Mouse (Mus musculus): ENCODE results near the gene Mtor. TPM values are rescaled to one million over a fixed set of nuclear protein-coding genes. Genes with fewer than 3 reads are reported as not detected.

The Mtor gene
- polyA plus RNA-seq, 2 experiments, result 18.0 to 18.5 TPM

DNA sequence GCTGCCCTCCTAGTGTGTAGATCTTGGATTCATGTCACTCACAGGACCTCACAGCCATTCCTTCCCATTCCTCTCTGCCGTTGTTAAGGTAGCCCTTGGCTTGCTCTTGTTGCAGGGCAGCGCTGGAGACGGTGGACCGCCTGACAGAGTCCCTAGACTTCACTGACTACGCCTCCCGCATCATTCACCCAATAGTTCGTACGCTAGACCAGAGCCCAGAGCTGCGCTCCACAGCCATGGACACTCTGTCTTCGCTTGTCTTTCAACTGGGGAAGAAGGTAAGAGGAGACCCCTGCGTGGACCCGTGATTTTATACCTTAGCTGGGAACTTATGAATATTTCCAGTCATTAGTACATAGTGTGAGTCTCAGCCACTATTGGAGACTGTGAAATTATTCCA is 36.1 kb downstream of the Mtor start:
- Histone ChIP-seq H3K4me3 (replicated peaks; ENCODE audit: low read length) (no peak overlapping the region), H3K9ac (ENCODE audit: low read depth, low read length, severe bottlenecking) (no peak overlapping the region), H3K27ac (replicated peaks; ENCODE audit: low read depth, low read length) (no peak overlapping the region), H3K27me3 (ENCODE audit: control insufficient read depth, insufficient read depth, low read length) (no peaks in the 10 kb centered on the region), H3K4me2 (replicated peaks; ENCODE audit: low read depth, low read length, severe bottlenecking) (no peak overlapping the region), H3K36me3 (ENCODE audit: control insufficient read depth, insufficient read depth, low read length) (peaks cover 90% of the 10 kb centered on the region), H3K9me3 (ENCODE audit: control insufficient read depth, low read length) (no peaks in the 10 kb centered on the region), H3K4me1 (ENCODE audit: control insufficient read depth, insufficient read depth, low read length) (no peaks in the 10 kb centered on the region)
- ATAC-seq (ENCODE audit: low FRiP score, low read depth) (no peak), DNase-seq (ENCODE audit: low spot score) (no peak)
- WGBS, result 98% methylated on average over 12 of the region's 12 CpGs
- TF ChIP-seq POLR2A (IDR thresholded peaks at IDR 0.05; ENCODE audit: borderline replicate concordance, extremely low read depth, insufficient read depth, insufficient read length), result no peak

DNA sequence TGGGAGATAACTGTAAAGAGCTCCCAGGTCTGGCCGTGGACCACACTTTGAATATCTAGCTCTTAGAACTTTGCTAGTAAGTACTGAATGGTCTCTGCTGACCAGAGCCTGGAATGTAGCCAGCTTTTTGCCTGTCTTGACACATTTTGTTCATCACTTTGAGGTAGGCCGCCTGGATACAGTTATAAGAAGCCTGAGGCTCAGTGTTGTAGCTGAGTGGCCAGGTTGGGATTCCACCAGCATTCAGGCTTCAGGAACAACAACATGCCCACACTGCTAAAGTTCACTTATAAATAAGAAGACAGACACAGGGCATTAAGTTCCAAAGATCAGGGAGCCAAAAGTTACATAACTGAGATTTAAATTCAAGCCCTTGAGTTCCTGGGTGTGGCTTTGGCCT is 39.4 kb downstream of the Mtor start:
- TF ChIP-seq POLR2A (IDR thresholded peaks at IDR 0.05; ENCODE audit: borderline replicate concordance, extremely low read depth, insufficient read depth, insufficient read length), result no peak
- H3K36me3 ChIP-seq (ENCODE audit: control insufficient read depth, insufficient read depth, low read length), result peaks cover 96% of the 10 kb centered on the region
- DNase-seq (ENCODE audit: low spot score), result no peak

DNA sequence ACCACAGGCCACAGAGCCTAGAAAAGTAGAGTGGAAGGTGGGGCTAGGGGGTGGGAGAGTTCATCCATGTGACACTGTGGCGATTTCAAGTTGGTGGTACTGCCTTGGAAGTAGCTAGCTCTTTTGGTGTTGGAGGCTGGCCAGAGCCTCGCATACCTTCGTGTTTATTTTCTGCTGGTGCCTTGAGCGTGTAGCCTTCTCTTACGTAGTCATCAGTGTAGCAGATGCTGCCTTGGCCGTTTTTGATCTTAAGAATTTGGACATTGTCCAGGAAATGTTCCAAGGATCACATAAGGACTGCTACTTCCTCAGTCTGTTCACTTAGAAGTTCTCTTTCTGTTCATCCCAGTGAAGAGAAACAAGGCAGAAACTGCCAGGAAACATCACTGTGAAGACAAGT is 42.1 kb downstream of the Mtor start:
- DNase-seq (ENCODE audit: low spot score), result peak; percentile 36
- Histone ChIP-seq H3K4me2 (replicated peaks; ENCODE audit: low read depth, low read length, severe bottlenecking) (no peak overlapping the region), H3K4me1 (ENCODE audit: control insufficient read depth, insufficient read depth, low read length) (no peaks in the 10 kb centered on the region), H3K4me3 (replicated peaks; ENCODE audit: low read length) (no peak overlapping the region), H3K9ac (ENCODE audit: low read depth, low read length, severe bottlenecking) (no peak overlapping the region), H3K27me3 (ENCODE audit: control insufficient read depth, insufficient read depth, low read length) (no peaks in the 10 kb centered on the region), H3K36me3 (ENCODE audit: control insufficient read depth, insufficient read depth, low read length) (peaks cover 80% of the 10 kb centered on the region), H3K9me3 (ENCODE audit: control insufficient read depth, low read length) (no peaks in the 10 kb centered on the region), H3K27ac (replicated peaks; ENCODE audit: low read depth, low read length) (0 out of 2 replicates have a peak overlapping the region, but pooled peaks have one; percentile 39)
- WGBS, result 68% methylated on average over 6 of the region's 6 CpGs
- ATAC-seq (ENCODE audit: low FRiP score, low read depth), result no peak
- no peak for TF ChIP-seq POLR2A (IDR thresholded peaks at IDR 0.05; ENCODE audit: borderline replicate concordance, extremely low read depth, insufficient read depth, insufficient read length)

More for the DNA sequence above, 39.4 kb downstream of the Mtor start:
- 59% methylated on average over 2 of the region's 2 CpGs for WGBS
- Histone ChIP-seq H3K27me3 (ENCODE audit: control insufficient read depth, insufficient read depth, low read length) (no peaks in the 10 kb centered on the region), H3K9me3 (ENCODE audit: control insufficient read depth, low read length) (no peaks in the 10 kb centered on the region), H3K27ac (replicated peaks; ENCODE audit: low read depth, low read length) (no peak overlapping the region), H3K4me3 (replicated peaks; ENCODE audit: low read length) (no peak overlapping the region), H3K9ac (ENCODE audit: low read depth, low read length, severe bottlenecking) (no peak overlapping the region), H3K4me2 (replicated peaks; ENCODE audit: low read depth, low read length, severe bottlenecking) (no peak overlapping the region), H3K4me1 (ENCODE audit: control insufficient read depth, insufficient read depth, low read length) (no peaks in the 10 kb centered on the region)
- no peak for ATAC-seq (ENCODE audit: low FRiP score, low read depth)

DNA sequence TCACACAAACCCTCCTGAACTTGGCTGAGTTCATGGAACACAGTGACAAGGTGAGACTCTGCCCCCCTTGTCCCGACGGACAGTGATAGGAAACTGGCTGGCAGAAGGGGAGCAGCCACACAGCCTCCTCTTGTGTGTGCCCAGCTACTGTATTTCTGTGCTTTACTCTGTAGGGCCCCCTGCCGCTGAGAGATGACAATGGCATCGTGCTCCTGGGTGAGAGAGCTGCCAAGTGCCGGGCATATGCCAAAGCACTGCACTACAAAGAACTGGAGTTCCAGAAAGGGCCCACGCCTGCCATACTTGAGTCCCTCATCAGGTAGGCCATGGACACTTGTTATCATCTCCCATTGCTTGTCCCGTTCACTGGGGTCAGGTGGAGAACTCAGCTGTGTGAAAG is 43.0 kb downstream of the Mtor start:
- no peaks in the 10 kb centered on the region for H3K27me3 ChIP-seq (ENCODE audit: control insufficient read depth, insufficient read depth, low read length)
- no peak for TF ChIP-seq POLR2A (IDR thresholded peaks at IDR 0.05; ENCODE audit: borderline replicate concordance, extremely low read depth, insufficient read depth, insufficient read length)
- H3K4me1 ChIP-seq (ENCODE audit: control insufficient read depth, insufficient read depth, low read length), result no peaks in the 10 kb centered on the region
- H3K27ac ChIP-seq (replicated peaks; ENCODE audit: low read depth, low read length), result no peak overlapping the region
- H3K9ac ChIP-seq (ENCODE audit: low read depth, low read length, severe bottlenecking), result no peak overlapping the region
- H3K36me3 ChIP-seq (ENCODE audit: control insufficient read depth, insufficient read depth, low read length), result peaks cover 74% of the 10 kb centered on the region
- ATAC-seq (ENCODE audit: low FRiP score, low read depth) (no peak), DNase-seq (ENCODE audit: low spot score) (no peak)
- H3K4me3 ChIP-seq (replicated peaks; ENCODE audit: low read length), result no peak overlapping the region
- WGBS, result 79% methylated on average over 7 of the region's 7 CpGs
- H3K4me2 ChIP-seq (replicated peaks; ENCODE audit: low read depth, low read length, severe bottlenecking), result no peak overlapping the region
- no peaks in the 10 kb centered on the region for H3K9me3 ChIP-seq (ENCODE audit: control insufficient read depth, low read length)

DNA sequence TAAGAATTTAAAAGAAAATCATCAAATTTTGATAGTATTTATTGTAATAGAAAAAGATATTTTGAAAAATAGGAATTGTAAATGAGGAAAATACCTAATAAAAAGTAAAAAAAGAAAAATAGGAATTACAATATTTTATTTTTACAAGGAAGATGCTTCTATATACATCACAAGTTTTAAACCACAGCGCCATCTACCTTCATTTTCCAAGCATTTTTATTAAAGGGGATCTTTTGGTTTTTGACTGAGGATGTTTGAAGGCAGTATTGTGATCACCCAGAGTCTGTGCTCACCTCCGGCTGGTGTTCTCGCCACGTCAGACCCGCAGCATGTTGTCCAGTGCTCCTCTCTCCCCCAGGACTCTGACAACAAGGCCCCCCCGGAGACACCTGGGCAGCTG is 46.7 kb downstream of the Mtor start:
- TF ChIP-seq POLR2A (IDR thresholded peaks at IDR 0.05; ENCODE audit: borderline replicate concordance, extremely low read depth, insufficient read depth, insufficient read length), result no peak
- Histone ChIP-seq H3K9ac (ENCODE audit: low read depth, low read length, severe bottlenecking) (no peak overlapping the region), H3K9me3 (ENCODE audit: control insufficient read depth, low read length) (no peaks in the 10 kb centered on the region), H3K4me1 (ENCODE audit: control insufficient read depth, insufficient read depth, low read length) (no peaks in the 10 kb centered on the region), H3K27me3 (ENCODE audit: control insufficient read depth, insufficient read depth, low read length) (no peaks in the 10 kb centered on the region), H3K27ac (replicated peaks; ENCODE audit: low read depth, low read length) (no peak overlapping the region), H3K4me2 (replicated peaks; ENCODE audit: low read depth, low read length, severe bottlenecking) (no peak overlapping the region), H3K36me3 (ENCODE audit: control insufficient read depth, insufficient read depth, low read length) (peaks cover 66% of the 10 kb centered on the region), H3K4me3 (replicated peaks; ENCODE audit: low read length) (no peak overlapping the region)
- DNase-seq (ENCODE audit: low spot score) (no peak), ATAC-seq (ENCODE audit: low FRiP score, low read depth) (no peak)
- 91% methylated on average over 6 of the region's 6 CpGs for WGBS

Measured in limb, embryonic 14.5 days (tissue).